Mouse (Mus musculus) ES-E14 (cell line): ENCODE measurements at regions not wholly inside any gene's neighbourhood (a gene's known extent, or its start where the extent isn't known, plus 50 kb on each side); places are given as distances from the start of the nearest gene placed in this dataset.

Experiments
- CHD2 ChIP-seq: IDR thresholded peaks from 2 replicates; pipeline ENCODE4 v1.6.1; 2014; ENCODE audit warnings: mild to moderate bottlenecking, low read depth, low read length, inconsistent platforms
- HCFC1 ChIP-seq: IDR thresholded peaks from 2 replicates; pipeline ENCODE4 v1.6.1; 2012; ENCODE audit warnings: low read length, inconsistent platforms, borderline replicate concordance; ENCODE audit not compliant: insufficient read depth
- MAFK ChIP-seq: IDR thresholded peaks from 2 replicates; pipeline ENCODE4 v1.6.1; 2014; ENCODE audit warnings: mild to moderate bottlenecking, low read depth, low read length, inconsistent platforms; ENCODE audit not compliant: insufficient read depth
- ZC3H11A ChIP-seq: IDR thresholded peaks from 2 replicates; pipeline ENCODE4 v1.6.1; 2012; ENCODE audit warnings: low read depth, mild to moderate bottlenecking, inconsistent platforms, low read length, borderline replicate concordance

DNA sequence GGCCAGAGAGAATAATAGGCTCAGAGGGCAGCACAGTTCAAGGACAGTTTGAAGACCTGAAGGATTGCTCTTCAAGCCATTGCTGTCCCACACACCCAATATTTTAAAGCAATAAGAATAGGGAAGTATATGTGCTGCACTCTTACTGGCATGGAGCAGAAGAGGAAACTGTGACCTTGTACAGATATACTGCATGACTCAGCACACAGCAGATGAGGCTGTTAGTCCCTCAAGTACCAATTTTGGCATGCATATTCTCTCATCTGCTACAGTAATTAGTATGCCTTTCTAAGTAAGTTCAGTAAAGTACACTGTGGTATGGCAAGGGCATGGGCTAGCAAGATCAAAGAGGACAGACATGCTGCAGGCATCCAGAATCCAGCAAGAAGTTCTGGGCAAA is 669.5 kb downstream of the Serpinb8 start:
- no peak for TF ChIP-seq ZC3H11A
- 0 out of 2 replicates have a peak, but pooled peaks have one; percentile 33 for TF ChIP-seq MAFK
- TF ChIP-seq HCFC1: no peak
- TF ChIP-seq CHD2: no peak
